Mouse (Mus musculus) CD4-positive, CD25-positive, alpha-beta regulatory T cell, adult 2 months (primary cell): ENCODE data around the gene Nhp2.

Experiments used
- DNase-seq: peaks from one replicate; pipeline ENCODE4 v3.0.0-alpha.2; 2012; ENCODE audit warnings: low read depth, low spot score

Gene Nhp2

DNA sequence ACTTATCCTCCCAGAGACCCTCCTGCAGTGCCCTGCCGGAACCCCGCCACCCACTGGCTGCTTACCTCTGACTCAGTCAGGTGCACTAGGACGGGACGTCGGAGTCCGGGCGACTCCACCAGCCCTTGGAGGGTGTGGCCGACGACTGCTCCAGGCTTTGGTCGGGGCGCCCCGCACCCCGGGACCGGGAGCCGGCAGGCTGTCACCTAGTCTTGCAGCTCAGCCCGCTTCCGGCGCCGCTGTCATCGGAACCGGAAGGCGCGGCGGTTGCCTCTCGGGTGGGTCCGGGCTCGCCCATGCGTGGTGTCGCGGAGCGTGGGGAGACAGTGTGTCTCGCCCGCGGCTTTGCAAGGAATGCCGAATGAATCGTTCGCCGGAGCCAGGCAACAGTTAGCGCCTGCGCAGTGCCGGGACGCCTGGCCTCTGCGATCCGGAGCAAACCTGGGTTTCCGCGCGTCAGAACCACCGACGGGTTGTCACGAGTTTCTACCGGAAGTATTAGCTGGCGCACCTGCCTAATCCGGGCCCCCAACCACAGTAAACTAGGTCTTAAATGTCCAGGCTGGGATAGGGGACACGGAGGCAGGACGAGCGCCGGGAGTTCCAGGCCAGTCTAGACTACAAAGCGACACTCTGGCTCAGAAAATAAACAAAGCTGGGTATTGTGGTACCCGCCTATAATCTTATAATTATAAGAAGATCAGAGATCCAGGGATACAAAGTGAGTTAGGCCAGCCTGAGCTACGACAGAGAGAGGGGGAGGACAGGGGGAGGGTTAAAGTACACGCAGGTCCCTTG lies 16.2 kb downstream of the Nhp2 start, which contains the start of gene Rmnd5b:
Gene Rmnd5b (minus strand): TSS at position 372 of the 798 bp plus-strand sequence.
- peak; percentile 92 for DNase-seq

- peak; percentile 86 for DNase-seq
Measured at GRCm38 (mm10) chr11:51636323-51636684, 16.8 kb downstream of the Nhp2 start.

- peak; percentile 52 for DNase-seq
Measured at GRCm38 (mm10) chr11:51637971-51638414, 18.5 kb downstream of the Nhp2 start.

GRCm38 (mm10) chr11:51638497-51638896 lies 19.0 kb downstream of the Nhp2 start:
- DNase-seq: no peak

DNA sequence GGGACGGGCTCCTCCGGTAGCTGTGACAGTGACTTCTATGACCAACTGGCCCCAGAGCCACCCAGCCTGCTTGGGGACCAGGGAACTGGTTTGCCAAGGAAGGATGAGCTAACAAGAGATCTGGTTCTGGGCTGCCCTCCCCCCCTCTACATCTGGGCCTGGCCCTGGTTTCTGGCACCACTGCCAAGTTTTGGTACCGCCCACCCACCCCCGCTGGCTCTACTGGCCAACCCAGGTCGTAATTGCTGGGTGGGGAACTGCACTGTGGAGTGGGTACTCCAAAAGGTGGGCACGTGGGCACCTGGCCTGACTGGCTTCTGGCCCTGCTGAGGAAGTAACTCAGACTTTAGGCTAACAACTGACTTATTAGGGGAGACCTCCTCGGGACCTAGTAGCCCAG lies 21.2 kb downstream of the Nhp2 start:
- no peak for DNase-seq

DNA sequence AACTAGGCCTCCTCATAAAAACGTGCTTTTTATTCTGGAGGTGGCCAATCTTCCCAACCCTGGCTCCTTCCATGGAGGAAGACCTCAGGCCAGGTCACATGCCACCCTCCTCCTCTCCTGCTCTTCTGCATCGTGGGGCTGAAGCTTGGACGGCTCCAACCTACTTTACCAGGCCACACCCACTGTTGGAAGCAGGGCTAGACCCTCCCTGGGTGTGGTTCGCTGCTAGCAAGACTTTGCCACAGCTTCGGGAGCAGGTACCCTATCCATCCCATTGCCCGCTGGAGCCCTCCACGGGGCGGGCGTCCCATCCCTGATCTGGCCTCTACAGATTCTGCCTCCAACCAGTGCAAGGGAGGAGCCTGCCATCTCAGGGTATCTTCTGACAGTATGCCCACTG lies 23.7 kb downstream of the Nhp2 start:
- DNase-seq: no peak

DNA sequence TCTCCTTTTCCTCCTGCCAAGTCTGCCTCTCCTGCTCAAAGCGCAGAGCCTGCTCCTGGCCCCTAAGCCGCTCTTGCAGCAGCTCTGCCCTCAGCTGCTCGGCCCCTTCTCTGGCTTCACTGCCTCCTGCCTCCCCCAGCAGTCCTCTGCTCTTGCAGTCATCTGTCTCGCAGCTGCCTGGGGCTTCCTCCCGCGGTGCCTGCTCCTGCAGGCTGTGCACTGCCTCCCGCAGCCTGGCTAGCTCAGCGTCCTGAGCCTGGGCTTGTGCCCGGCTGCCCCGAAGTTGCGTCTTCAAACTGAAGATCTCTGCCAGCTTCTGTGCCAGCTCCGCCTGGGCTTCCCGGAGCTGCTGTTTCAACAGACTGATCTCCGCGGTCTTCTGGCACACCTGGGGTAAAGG lies 24.2 kb downstream of the Nhp2 start:
- DNase-seq: no peak

GRCm38 (mm10) chr11:51644217-51644616 lies 24.7 kb downstream of the Nhp2 start:
- peak; percentile 41 for DNase-seq

DNA sequence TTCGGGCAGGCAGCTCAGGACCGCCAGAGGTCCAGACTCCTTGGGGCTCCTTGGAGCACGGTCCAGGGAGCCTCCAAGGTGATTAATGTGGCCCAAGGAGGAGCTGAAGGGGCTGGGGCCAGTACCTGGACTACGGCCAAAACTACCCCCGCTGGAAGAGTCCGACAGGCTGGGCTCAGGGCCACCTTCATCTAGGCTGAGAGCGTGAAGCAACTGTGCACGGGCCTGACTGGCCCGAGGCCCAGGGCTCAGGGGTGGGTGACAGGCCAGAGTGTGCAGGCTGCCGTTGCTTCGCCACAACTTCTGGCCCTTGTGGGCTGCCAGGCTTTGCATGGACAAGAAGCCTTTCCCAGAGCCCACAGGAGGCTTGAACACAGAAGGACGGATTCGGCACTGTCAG lies 25.8 kb downstream of the Nhp2 start:
- no peak for DNase-seq

DNA sequence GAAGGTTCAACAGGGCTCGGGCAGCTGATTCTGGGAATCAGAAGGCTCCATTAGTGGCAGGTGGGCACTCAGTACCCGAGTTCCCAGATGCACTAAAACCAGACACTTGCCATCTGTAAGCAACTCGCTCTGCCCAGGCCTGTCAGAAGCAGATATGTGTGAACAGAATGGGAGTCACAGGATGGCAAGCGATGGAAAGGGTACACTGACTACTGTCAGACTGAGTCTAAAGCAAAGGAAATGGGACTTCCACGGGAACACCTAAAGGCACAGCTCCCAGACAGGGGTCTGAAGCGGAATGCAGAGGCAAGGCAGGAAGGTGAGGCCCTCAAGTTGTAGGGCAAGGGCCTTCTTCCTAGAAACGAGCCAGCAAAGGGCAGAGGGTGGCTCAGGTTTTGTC lies 26.7 kb downstream of the Nhp2 start:
- DNase-seq: no peak

DNA sequence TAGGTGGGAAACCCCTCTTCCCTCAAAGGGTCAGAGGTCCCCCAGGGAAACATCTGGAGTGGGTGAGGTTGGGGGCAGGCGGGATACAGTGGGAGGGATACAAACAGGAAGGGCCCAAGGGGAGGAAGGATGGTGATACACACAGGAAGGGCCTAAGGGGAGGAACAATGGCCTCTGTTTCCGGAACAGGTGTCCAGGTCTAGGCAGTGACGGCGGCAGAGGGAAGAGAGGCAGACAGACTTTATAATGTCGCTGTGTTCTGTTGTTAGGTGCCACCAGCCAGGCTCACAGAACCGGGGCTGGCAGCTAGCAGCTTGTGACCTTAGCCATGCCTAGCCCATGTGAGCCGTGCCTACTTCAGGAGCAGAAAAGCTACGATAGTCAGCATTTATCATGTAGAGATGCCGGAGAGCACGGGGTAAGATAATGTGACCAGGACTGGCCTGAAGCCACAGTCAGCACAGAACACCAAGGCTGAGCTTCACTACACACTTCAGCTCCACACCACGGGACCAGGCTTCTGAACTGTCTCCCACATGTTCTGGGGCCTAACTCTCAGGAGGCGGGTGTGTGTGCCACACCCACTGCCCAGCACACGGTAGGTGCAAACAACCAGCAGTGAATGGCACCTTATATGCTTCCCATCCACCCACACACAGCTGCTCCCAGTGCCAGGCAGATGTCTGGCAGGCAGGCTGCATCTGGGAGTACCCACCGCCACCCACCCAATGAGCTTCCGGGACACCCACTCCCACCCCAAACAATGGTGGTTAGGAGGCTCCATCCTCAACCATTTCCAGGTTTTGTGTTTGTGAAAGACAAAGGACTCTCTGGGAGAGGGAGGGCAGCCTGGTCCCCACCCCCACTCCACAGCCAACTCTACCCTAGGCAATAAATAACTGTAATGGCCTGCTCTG lies 27.5 kb downstream of the Nhp2 start:
- DNase-seq: no peak

DNA sequence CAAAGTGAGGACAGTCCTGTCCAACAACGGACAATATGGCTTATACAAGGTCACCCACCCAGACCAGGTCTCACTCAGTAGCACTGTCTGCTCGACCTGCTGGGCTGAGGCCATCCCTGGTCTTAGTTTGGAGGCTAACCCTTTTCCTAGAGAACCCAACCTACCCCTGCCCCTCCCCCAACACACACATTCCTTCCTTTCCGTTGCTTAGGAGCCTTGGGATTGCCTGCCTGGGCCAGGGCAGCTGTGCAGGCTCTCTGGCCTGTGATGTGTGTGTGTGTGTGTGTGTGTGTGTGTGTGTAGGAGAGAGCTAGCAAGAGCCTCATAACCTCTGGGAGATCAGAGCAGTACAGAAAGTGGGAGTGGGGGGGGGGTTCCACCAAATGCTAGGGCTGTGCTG lies 29.0 kb downstream of the Nhp2 start:
- DNase-seq: no peak

GRCm38 (mm10) chr11:51649111-51649888 lies 29.8 kb downstream of the Nhp2 start:
- no peak for DNase-seq

- peak; percentile 62 for DNase-seq
Measured at GRCm38 (mm10) chr11:51649889-51650199, 30.3 kb downstream of the Nhp2 start.

- no peak for DNase-seq
Measured at GRCm38 (mm10) chr11:51650261-51650660, 30.7 kb downstream of the Nhp2 start.

GRCm38 (mm10) chr11:51650691-51651515 lies 31.4 kb downstream of the Nhp2 start, which contains the start of the genes N4bp3 and D930048N14Rik:
TSS of gene N4bp3 (minus strand) at chr11:51650842.
TSS of gene D930048N14Rik (plus strand) at chr11:51650954.
- peak; percentile 78 for DNase-seq

DNA sequence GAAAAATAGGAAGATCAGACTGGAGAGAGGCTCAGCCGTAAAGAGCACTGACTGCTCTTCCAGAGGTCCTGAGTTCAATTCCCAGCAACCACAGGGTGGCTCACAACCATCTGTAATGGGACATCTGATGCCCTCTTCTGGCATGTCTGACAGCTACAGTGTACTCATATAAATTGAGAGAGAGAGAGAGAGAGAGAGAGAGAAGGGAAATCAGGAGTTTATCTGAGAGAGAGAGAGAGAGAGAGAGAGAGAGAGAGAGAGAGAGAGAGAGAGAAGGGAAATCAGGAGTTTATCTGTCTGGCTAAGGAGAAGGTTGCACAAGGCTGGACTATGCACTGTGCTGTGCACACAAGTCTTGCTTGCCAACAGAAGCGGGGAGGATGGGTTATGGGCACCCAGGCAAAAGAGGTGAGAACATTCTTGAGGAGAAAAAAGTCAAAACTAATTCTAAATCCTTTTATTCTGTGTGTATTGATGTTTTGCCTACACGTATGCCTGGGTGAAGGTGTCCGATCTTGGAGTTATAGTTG lies 33.4 kb downstream of the Nhp2 start:
- DNase-seq: no peak

DNA sequence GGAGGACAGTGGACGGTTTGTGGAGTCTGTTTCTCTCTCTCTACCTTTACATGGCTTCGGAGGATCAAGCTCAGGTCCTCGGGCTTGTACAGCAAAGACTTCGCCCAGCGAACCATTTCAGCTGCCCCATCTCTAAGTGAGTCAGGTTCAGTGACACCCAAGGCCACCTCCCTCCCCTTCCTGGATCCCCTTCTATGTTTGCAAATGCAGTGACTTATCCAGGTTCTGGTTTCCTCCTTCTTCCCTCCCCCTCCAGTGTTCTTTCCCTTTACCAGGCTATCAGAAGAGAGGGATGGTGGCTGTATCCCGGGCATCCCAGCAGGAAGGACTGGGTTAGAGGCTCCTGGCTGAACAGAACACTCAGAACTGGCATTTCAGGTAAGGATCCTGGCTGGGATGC lies 34.2 kb downstream of the Nhp2 start:
- no peak for DNase-seq

- no peak for DNase-seq
Measured at GRCm38 (mm10) chr11:51654891-51655290, 35.4 kb downstream of the Nhp2 start.

GRCm38 (mm10) chr11:51656798-51657521 lies 37.4 kb downstream of the Nhp2 start:
- no peak for DNase-seq
